Comparison of ENCODE assay signal across 15 mouse cellular contexts in genomic region chr11:31001169-31001908, GRCm38 (mm10). TPM values are rescaled to one million over a fixed set of nuclear protein-coding genes. Genes with fewer than 3 reads are reported as not detected.
DNase-seq lines count a peak whose midpoint lies in the region; ATAC-seq and TF ChIP-seq lines count a peak whose summit lies in the region.
"Had no signal": no experiment of that assay in that cellular context is flagged by ENCODE, and none has a peak within 500 bp of the region (broad histone marks: within the 10 kb centered on the region; RNA-seq: fewer than 3 reads in every experiment).

No protein-coding gene starts in this region.

- no peak for TF ChIP-seq CTCF in kidney, adult 2 months (conservative IDR thresholded peaks at IDR 0.05; ENCODE audit: insufficient read depth, insufficient read length, low read depth, low read length)

- H3K27me3 ChIP-seq in kidney, adult 2 months (replicated peaks; ENCODE audit: control insufficient read depth, insufficient read depth, low read length) = no peaks in the 10 kb centered on the region
- H3K27me3 ChIP-seq in liver, embryonic 15.5 days = no peaks in the 10 kb centered on the region
- H3K27me3 ChIP-seq: midbrain, embryonic 15.5 days had no signal

- no peaks in the 10 kb centered on the region; the same call in 1 of the 2 replicates for H3K4me1 ChIP-seq in kidney, adult 2 months (ENCODE audit: control insufficient read depth, insufficient read depth, low read length)
- peaks cover 56% of the 10 kb centered on the region for H3K4me1 ChIP-seq in liver, embryonic 15.5 days (replicated peaks)
- H3K4me1 ChIP-seq: forebrain, embryonic 10.5 days; midbrain, embryonic 15.5 days had no signal

- no peaks in the 10 kb centered on the region for H3K9me3 ChIP-seq in liver, embryonic 15.5 days (replicated peaks)
- H3K9me3 ChIP-seq: forebrain, embryonic 10.5 days; midbrain, embryonic 15.5 days had no signal

- peak; percentile 77 for ATAC-seq in erythroblast, adult 5-6 weeks (replicated peaks; ENCODE audit: low FRiP score, poor library complexity, severe bottlenecking)
- peak; percentile 87 for ATAC-seq in liver, embryonic 15.5 days (ENCODE audit: insufficient read depth)
- ATAC-seq: hindbrain, postnatal 0 days; midbrain, embryonic 15.5 days had no signal

- H3K36me3 ChIP-seq in kidney, adult 2 months (ENCODE audit: control insufficient read depth, insufficient read depth, low read length) = no peaks in the 10 kb centered on the region
- 0 out of 2 replicates have a peak, but pooled peaks cover 6% of the 10 kb centered on the region for H3K36me3 ChIP-seq in liver, embryonic 15.5 days (replicated peaks)
- H3K36me3 ChIP-seq: midbrain, embryonic 15.5 days had no signal

- DNase-seq in kidney, adult 2 months = peak; percentile 56
- DNase-seq in kidney, adult 18-20 months = no peak
- peak; percentile 14 for DNase-seq in 416B (ENCODE audit: low read depth)
- DNase-seq in left cerebral cortex, adult 18-20 months (ENCODE audit: low spot score in 2 of 2) = no peak
- DNase-seq in cerebellum, adult 11-12 months = no peak
- no peak for DNase-seq in cerebellum, postnatal 25 days
- DNase-seq: adrenal gland, adult 8-10 months; cerebellum, adult 11 months; gastrocnemius, postnatal 10 days; thymus, postnatal 36 days had no signal

- no peak overlapping the region for H3K9ac ChIP-seq in liver, embryonic 15.5 days
- H3K9ac ChIP-seq: midbrain, embryonic 15.5 days had no signal

- 63% methylated on average over 4 of the region's 4 CpGs for WGBS in kidney, adult 2 months
- WGBS in liver, embryonic 15.5 days (ENCODE audit: insufficient replicate concordance) = 29% methylated on average over 4 of the region's 4 CpGs

- TF ChIP-seq POLR2A in kidney, adult 2 months (IDR thresholded peaks at IDR 0.05; ENCODE audit: low read depth, low read length) = no peak

- H3K4me3 ChIP-seq in kidney, adult 2 months (ENCODE audit: insufficient read depth, low read depth, low read length) = no peak overlapping the region
- no peak overlapping the region for H3K4me3 ChIP-seq in liver, embryonic 15.5 days (replicated peaks)
- H3K4me3 ChIP-seq: forebrain, embryonic 10.5 days; midbrain, embryonic 15.5 days had no signal

- H3K4me2 ChIP-seq in liver, embryonic 15.5 days = peak overlapping the region; percentile 41
- H3K4me2 ChIP-seq: midbrain, embryonic 15.5 days had no signal

- H3K27ac ChIP-seq in kidney, adult 2 months (ENCODE audit: insufficient read depth, low read depth, low read length) = no peak overlapping the region
- peak overlapping the region; percentile 82 for H3K27ac ChIP-seq in liver, embryonic 15.5 days (replicated peaks)
- H3K27ac ChIP-seq: forebrain, embryonic 10.5 days; hindbrain, postnatal 0 days; midbrain, embryonic 15.5 days had no signal

RNA-seq across cellular contexts. Expression of gene Chac2, which starts 15.2 kb away (rescaled TPM):
- polyA plus RNA-seq in kidney, adult 2 months (2012; rRNA removed) = 7.8 and 9.1 TPM in 2 replicates
- total RNA-seq in erythroblast, adult 5-6 weeks (2015; ENCODE audit: low replicate concordance) = 172 and 208 TPM in 2 replicates
- total RNA-seq in erythroblast, adult 5-6 weeks (2017; ENCODE audit: low replicate concordance) = 380 and 474 TPM in 2 replicates
- 87.4 and 96.8 TPM in 2 replicates for polyA plus RNA-seq in liver, embryonic 15.5 days (2015; fragmentation: Nextera tagmentation; extraction: Ambion mirVana)
- 10 to 100 TPM; 13.6 to 17.7 TPM for total RNA-seq in left cerebral cortex, adult 18-20 months (2021)

RNA-seq across cellular contexts. Expression of gene Erlec1, which starts 47.2 kb away (rescaled TPM):
- polyA plus RNA-seq in kidney, adult 2 months (2012; rRNA removed) = 21.1 and 24.6 TPM in 2 replicates
- total RNA-seq in erythroblast, adult 5-6 weeks (2015; ENCODE audit: low replicate concordance) = 69.6 and 80.3 TPM in 2 replicates
- total RNA-seq in erythroblast, adult 5-6 weeks (2017; ENCODE audit: low replicate concordance) = 123 and 129 TPM in 2 replicates
- 5.9 and 7.2 TPM in 2 replicates for polyA plus RNA-seq in liver, embryonic 15.5 days (2015; fragmentation: Nextera tagmentation; extraction: Ambion mirVana)
- 10 to 100 TPM; 54.8 to 56.8 TPM for total RNA-seq in left cerebral cortex, adult 18-20 months (2021)

Comparison
In these comparisons a context has a peak if more than half of its experiments do, and no peak if none do; other contexts are left out.
1. DNase-seq: peak in kidney, adult 2 months (single experiment) and 416B (single experiment); none in kidney, adult 18-20 months (single experiment), left cerebral cortex, adult 18-20 months (0 of 2), cerebellum, adult 11-12 months (single experiment) and cerebellum, postnatal 25 days (0 of 2).
2. RNA of gene Chac2, which starts 15.2 kb away (total RNA-seq): 172 to 474 TPM in erythroblast, adult 5-6 weeks; 13.6 to 17.7 TPM in left cerebral cortex, adult 18-20 months; every median in the first group is over 4 times any median in the second.